ENCODE assay signal across 13 mouse cellular contexts in genomic region chr9:58665492-58665891, GRCm38 (mm10).
"Had no signal": no experiment of that assay in that cellular context is flagged by ENCODE, and none has a peak within 500 bp of the region (broad histone marks: within the 10 kb centered on the region; RNA-seq: fewer than 3 reads in every experiment).

No protein-coding gene starts in this region.

- H3K4me2 ChIP-seq: kidney, embryonic 15.5 days; midbrain, embryonic 11.5 days had no signal

- H3K27ac ChIP-seq: kidney, embryonic 15.5 days; left cerebral cortex, adult 2 months; liver, embryonic 14.5 days had no signal

- H3K9ac ChIP-seq: kidney, embryonic 15.5 days; liver, embryonic 14.5 days had no signal

- DNase-seq: kidney, adult 11 months; kidney, adult 8-10 months; kidney, postnatal 36 days; layer of hippocampus, postnatal 36 days; lung, adult 2 months; lung, postnatal 14 days; lung, postnatal 4 days; thymus, adult 18-20 months; thymus, postnatal 36 days had no signal

- H3K4me3 ChIP-seq: kidney, embryonic 15.5 days; left cerebral cortex, adult 2 months had no signal

- H3K9me3 ChIP-seq: kidney, embryonic 15.5 days had no signal

- H3K27me3 ChIP-seq: kidney, embryonic 15.5 days had no signal
